Mouse (Mus musculus) ovary, postnatal 10 days (tissue): ENCODE results near the gene Gm45234.

Experiments
- DNase-seq: peaks from one replicate; pipeline ENCODE4 v3.0.0; 2022; ENCODE audit warnings: low spot score

Gene Gm45234

DNA sequence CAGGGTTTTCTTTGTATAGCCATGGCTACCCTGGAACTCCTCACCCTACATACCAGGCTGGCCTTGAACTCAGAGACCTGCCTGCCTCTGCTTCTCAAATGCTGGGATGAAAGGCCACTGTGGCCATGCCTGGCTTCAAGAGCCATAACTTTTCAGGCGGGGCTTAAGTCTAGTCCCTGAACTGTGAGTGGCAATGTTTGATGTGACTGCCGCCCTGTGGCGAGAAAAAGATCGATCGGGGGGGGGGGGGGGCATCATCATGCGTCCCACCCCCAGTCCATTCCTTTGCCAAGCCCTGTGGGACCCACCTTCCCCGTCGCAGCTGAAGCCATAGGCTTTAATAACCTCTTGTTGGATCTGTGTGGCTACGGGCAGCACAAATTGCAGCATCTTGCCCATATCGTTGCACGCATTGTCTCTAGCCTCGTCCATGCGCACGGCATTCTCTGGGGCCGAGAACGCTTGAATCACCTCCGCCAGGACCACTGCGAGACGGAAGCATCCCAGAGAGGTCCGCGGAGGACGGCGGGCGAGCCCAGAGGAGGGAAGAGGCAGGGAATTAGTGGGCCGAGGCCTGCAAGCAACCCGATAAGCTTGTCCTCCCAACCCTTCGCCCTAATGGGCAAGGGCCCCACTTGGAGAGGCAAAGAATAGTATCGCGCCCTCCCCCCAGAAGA, 15.5 kb downstream of the Gm45234 start:
- DNase-seq: no peak

GRCm38 (mm10) chr6:124739231-124739796, 16.5 kb downstream of the Gm45234 start:
- DNase-seq: no peak

- DNase-seq: no peak
These were observed 17.3 kb downstream of the Gm45234 start, which contains the start of gene Ptpn6 for GRCm38 (mm10) chr6:124738511-124739023. Gene Ptpn6 (minus strand): TSS chr6:124738714.

GRCm38 (mm10) chr6:124737040-124737439, 18.8 kb downstream of the Gm45234 start:
- no peak for DNase-seq

DNA sequence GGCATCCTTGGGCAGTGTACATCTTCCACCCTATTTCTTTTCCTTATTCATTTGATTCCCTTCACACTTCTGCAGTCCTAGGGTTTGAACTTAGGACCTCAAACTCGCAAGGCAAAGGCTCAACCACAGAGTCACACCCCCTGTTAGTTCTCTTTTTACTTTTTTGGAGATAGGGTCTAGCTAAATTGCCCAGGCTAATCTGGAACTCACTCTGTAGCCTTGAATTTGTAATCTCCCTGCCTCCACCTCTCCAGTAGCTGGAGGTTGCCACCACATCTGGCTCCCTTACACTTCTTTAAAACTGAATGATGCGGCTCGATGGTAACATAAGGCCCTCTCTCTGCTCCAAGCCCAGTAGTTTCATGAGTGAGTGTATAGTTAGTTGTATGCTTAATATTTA, 21.4 kb downstream of the Gm45234 start:
- DNase-seq: no peak

DNA sequence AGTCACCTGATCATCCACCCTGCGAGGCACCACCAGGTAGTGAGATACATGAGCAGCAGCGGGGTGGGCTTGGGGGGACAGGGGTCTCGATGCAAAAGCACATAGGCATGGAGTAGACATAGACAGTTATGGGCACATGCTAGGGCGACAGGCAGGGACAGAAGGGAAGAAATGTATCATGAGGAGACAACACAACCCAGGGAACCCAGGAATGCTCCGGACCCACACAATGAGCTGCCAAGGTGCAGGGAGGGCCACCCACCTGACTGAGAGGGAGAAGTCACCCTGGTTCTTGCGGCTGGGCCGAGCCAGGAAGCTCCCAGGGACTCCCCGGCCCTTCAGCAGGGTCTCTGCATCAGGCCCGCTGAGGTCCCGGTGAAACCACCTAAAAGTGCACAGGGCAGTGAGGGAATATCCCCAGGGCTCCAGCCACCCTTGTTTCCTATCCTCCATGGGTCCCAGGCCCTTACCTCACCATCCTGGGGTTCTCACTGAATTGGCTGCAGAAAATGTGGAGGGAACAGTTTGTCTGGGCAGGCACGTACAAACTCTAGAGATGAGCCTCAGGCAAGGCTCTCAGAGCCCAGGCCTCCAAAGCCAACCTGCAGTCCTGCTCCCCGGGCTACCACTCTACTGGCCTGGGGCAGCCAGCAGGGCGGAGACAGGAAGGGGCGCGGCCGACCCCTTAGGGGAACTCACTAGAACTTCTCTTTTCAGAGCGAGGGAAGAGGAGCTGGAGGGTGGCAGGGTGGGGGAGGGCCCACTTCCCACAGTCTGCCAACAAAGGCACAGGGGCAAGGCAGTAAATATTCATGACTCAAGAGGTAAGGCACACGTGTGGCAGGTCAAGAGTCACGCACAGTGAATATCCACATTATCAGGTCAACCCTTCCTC, 23.1 kb downstream of the Gm45234 start:
- DNase-seq: no peak

DNA sequence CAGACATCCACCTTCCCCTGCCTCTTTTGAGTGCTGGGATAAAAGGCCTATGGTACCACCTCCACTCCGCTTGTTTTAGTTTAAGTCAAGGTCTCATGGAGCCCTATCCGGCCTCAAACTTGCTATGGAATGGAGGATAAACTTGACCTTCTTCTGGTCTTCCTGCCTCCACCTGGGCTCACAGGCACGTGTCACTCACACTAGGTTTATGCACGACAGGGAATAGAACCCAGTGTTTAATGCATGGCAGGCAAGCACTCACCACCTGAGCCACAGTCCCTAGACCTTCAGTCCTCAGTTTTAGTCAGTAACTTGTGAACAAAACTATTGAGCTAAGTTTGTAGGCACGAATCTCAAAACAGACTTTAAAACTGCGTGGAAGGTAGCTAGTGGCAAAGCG, 24.8 kb downstream of the Gm45234 start:
- DNase-seq: no peak

GRCm38 (mm10) chr6:124729850-124730705, 25.7 kb downstream of the Gm45234 start:
- no peak for DNase-seq

DNA sequence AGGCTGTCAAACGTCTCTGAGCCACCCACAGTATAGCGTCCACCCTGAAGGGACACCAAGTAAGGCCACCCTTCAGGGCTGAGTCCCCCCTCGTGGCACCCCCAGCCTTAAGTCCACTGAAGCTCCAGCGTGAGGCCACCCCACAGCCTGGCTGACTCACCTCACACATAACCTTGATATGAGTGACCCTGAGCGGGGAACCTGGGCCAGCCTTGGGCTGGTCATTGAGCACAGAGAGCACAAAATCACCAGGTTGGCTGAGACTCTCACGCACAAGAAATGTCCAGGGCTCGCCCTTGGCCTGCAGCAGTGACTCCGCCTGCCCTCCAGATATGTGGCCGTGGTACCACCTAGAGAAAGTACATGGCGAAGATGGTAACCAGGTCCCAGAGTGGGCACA, 27.2 kb downstream of the Gm45234 start:
- no peak for DNase-seq

DNA sequence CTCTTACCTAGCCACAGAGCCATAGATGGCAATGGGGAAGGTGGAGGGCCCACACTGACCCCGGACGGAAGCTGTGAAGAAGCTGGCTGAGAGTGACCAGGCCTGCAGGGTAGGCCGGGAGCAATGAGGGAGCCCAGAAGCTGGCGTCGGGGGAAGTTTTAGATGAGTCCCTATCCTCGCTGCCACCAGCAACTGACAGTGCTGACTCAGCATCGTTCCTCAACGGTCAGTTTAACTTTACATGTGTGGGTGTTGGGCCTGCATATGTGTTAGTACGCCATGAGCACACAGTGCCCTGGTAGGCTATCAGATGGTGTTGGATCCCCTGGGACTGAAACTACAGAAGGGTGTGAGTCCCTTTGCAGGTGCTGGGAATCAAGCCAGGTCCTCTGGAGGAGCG, 31.3 kb downstream of the Gm45234 start:
- DNase-seq: no peak

- no peak for DNase-seq
These were observed 32.3 kb downstream of the Gm45234 start for GRCm38 (mm10) chr6:124723541-124723940.

DNA sequence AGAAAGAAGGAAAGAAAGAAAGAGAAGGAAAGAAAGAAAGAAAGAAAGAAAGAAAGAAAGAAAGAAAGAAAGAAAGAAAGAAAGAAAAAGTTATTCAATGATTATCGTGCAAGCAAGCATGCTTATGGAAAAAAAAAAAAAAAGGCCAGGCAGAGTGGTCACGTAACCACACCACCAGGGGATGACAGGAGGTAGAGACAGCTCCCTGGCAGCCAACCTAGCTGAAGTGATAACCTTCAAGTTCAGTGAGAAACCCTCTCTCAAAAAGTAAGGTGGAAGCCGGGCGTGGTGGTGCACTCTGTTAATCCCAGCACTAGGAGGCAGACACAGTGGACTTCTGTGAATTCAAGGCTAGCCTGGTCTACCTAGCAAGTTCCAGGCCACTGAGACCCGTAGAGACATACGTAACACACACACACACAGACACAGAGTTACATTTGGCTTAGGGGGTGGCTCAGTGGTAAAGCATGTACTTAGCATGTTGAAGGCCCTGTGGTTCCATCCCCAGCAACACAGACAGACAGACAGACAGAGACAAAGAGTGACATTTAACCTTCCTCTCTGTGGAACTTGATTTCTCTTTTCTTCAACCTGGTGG, 32.8 kb downstream of the Gm45234 start:
- DNase-seq: no peak

DNA sequence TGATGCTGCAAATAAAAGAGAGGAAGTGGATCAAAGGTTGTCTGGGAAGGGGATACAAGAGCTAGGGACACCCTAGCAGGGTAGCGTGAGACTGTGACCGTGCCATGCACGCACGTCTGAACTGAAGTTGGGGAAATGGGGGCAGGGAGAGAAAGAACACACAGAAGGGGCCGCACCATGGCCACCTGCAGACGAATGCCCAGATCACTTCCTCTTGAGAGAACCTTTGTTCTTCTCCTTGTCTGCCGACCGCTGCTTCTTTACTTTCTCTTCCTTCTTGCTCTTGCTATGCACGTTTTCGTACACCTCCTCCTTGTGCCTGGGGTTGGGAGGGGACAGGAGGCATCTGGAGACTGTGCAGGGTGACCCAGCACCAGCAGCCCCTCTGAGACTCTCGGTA, 34.9 kb downstream of the Gm45234 start:
- DNase-seq: no peak

DNA sequence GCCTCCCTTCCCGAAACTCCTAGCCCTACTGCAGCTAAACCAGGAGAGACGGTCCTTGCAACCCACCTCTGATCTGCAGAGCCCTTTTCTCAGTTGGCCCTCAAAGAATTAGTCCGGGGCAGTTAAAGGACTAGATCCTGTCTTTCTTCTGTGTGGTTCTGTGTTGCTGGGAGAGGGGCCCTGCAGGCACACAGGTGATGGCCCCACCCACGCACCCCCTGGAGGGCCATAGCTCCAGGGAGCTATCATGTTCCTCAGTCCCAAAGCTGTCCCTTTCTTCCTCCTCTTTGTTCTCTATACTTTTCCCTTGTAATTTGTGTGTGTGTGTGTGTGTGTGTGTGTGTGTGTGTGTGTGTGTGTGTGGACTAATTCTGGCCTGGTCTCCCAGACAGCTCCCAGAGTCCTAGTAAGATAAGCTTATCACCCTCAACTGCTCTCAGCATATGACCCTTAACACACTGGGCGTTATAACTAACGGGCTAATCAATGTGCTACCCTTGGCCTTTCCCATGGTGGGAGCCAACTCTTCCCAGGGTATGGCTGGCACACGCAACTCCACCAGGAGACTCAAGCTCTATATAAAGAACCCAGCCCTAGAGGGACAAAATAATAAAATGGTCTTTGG, 36.4 kb downstream of the Gm45234 start:
- no peak for DNase-seq

DNA sequence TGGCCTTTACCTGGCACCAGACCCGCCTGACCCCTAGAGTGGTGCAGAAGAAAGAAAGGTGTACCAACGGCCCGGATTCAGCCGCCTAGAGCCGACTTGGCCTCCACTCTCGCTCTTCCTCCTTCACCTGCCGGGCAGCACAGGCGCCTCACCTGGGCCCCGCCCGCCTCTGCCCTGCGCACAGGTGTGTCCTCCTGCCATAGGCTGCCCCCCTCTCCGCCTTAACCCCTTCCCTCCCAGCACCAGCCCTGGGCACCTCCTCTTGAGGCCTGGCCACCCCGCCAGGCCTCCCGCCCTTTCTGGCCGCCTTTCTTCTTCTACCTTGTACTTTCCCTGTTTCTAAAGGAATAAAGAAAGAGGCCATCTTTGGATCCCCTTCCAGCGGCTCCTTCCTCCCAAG, 37.1 kb downstream of the Gm45234 start:
- DNase-seq: no peak

- DNase-seq: no peak
These were observed 37.9 kb downstream of the Gm45234 start for GRCm38 (mm10) chr6:124717968-124718367.

DNA sequence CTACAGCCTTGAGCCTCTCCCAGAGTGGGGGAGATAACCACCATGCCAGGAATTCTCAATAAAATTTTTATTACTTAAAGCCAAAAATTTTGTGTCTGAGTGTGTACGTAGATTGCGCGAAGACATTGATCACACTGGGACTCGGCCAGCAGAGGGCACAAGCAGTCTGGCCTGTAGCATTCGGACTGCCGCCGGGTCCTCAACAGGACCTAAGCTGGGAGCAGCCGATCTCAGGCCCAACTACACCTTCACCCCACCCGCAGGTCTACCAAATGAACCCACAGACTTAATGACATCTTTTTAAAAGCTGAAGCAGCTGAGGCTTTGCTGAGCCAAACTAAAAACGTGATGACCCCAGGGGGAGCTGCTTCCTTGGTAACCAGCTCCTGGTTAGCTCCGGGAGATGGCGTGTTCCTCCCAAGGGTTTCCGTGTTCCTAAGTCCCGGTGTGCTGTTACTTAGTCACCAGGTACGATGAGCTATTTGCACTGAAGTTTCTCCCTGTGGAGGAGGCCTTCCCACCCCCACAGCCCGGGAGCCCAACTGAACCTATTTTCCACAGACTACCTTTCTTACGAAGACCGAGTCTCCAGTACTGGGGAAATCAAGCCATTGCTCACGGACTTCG, 38.8 kb downstream of the Gm45234 start:
- DNase-seq: no peak

GRCm38 (mm10) chr6:124712918-124713317, 42.9 kb downstream of the Gm45234 start:
- DNase-seq: no peak

GRCm38 (mm10) chr6:124711824-124712782, 43.7 kb downstream of the Gm45234 start, which contains the start of the genes Emg1 and Phb2:
Gene Emg1 (minus strand): TSS chr6:124712178.
Gene Phb2 (plus strand): TSS chr6:124712336.
- DNase-seq: peak; percentile 89
